Mouse (Mus musculus) thymus, postnatal 36 days (tissue): Measurements from ENCODE around the gene Tshz2.

Experiments
- DNase-seq, 2 experiments: peaks; one replicate each; pipeline ENCODE4 v3.0.0; 2022; ENCODE audit warnings: mixed read lengths in 2 of 2

Tshz2 gene

DNA sequence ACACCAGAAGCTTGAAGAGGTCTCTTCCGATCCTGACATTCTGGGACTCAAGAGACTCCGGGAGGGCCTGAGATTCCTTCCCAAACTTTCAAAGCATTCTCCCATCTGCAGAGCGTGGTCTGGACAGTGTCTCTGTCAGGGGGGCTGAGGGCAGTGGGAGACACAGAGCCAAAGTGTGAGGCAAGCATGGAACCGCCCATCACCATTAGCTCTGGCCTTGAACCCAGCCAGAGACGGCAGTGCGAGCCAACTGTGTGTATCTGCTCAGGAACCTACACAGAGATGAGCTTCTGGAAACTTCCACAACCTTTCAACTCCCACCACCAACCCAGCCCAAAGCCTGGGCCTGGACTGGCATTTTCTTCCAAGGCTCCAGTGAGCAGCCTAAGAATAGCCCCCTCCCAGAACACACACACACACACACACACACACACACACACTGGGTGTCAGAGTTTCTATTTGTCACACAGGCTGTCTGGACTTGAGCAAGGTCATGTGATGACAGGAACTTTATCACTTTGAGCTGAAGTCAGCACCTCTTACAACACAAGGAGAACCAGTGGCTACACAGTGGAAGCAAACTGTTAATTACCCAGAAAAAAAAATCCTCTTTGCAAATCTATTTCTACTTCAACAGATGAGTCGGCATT, 67.2 kb downstream of the Tshz2 start:
- no peak for DNase-seq

DNA sequence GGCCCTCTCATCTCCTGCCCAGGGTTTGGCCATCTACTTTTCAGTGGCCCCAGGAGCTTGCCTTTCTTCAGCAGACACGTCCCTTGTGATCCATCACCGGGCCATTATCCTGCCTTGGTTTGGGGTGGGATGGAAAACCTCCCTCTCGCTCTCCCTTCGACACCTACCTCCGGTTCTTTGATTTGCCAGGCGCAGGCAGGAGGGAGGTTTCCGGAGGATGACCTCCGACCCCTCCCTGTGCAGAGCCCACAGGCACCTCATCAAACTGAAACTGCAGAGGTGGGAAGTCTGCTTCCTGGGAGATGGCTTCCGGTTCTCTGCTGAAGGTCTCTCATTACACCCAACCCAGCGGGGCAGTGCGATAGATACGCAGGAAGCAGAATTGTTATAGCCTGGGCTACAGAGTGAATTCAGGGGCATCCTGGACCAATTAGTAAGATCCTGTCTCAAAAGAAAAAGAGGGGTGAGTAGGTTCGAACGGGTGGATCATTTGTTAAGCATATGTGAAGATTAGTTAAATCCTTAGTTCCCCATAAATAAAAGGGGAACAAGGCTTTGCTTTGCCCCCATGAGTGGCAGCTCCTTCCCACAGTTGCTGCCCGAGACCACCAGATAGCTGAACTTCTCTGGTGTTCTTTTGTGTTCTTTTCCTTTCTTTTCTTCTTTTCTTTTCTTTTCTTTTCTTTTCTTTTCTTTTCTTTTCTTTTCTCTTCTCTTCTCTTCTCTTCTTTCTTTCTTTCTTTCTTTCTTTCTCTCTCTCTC, 70.1 kb downstream of the Tshz2 start:
- DNase-seq = no peak

DNA sequence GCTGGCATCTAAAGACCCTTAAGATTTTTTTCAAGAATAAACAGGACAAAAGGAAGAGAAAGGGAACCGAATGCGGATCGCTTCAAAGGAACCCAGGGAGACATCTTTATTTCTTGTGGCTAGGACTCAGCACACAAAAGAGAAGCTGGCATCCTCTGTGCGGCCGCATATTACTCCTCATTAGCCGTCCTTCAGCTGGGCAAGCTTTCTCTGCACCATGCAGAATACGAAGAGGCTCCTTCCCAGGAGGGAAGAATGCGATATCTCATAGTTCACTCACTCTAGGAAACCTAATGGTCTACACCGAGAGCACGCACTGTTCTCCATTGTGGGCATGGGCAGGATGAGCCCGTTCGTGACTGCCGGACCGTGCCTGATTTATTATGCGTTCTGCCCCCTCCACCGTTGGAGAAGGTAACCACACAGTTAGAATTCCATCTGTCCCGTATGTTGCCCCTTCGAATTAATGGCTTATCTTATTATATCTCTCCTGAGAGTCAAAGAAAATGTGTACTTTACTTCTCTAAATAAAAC, 89.0 kb downstream of the Tshz2 start:
- no peak for DNase-seq

DNA sequence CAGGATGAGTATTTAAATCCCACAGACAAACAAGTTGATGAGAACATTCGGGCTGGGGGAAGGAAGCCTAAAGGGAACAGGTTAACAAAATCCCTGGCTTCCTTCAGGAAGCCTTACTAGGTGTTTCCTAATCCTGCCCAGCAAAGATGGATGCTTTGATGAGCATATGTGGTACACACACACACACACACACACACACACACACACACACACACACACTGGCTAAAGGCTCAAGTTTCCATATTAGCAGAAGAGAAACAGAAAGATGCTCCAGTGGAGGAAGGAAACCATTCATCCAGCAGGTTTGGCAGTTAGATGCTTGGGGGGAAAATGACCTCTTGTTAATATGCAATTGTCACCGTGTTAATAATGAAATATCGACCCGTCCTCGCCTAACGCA, 89.5 kb downstream of the Tshz2 start:
- DNase-seq = no peak

DNA sequence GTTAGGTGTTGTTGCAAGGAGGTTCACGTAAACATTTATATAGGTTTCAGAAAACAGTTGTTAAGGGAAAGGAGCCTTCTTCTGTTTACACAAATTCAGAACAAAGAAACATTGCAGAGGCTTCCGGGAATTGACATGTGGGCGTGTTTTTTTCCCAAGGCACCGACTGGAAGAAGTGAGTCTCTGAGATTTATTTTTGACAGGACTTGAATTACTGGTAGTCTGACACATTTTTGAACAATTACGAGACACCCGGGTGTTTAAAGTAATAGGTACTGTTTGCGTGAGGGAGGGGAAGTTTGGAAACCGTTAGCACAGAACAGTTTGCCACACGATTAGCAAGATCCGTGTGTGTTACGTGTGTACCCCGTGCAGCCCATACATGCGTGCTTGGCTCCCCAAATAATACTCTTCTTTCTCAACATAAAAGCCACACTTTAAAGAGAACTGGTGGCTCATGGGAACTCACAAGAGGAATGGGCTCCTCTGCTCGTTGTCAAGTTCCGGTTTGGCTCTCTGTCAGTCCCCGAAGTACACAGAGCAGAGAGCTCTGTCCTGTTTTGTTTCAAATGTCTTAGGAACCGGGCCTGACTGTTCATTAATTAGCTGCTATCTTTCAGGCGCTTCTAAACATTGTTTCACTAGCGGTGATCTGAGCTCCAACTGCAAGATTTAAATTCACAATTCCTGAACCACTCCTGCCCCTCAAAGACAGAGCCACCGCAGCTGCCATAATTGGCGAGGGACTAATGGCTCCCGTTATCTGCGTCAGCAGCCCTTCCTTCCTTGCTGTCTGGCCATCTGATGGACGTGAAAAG, 91.0 kb downstream of the Tshz2 start:
- DNase-seq = no peak

DNA sequence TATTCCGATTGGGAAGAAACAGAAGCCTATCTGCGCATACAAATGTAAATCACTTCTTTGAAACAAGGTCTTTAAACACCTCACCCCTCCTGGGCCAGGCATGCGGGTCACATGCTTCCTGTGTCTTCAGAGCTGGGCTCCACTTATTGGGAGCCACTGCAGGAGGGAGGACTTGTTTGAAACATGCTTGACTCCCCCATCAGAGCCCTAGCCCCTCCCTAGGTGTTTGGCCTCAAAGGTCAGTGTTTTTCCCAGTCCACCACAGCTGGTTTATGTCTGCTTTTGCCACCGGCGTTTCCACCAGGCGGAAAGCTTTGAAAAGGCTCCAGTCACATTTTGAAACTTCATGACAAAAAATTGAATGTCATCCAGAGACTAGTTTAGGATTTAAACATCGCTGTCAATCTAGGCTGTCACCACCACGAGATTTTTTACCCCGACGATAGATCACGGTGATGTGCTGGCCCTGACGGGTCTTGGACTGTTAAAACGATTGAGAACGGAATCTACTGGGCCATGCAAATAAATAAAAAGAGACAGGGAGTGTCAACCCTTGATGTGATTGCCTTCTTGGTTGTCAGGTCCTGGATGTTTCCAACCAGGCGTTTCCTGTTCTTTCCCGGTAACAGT, 96.0 kb downstream of the Tshz2 start:
- no peak for DNase-seq

DNA sequence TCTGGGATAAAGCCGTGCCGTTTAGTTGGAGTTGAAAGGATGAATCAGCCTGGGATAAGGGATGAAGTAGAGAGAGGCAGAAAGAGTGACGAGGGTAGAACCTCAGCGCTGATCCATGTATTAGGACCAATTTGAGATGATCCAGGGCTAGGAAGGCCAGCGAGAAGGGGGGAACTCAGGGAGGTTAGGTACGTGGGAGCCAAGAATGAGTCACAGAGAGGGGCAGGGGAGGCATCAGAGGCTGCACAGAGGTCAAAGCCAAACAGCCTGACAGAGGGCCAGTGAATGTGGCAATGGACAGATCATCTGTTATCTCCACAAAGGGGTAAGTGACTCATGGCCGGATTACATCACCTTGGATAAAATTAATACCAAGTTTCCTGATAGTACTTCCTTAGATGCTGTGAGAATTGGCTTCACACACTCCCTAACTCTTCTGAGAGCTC, 97.8 kb downstream of the Tshz2 start:
- no peak for DNase-seq

DNA sequence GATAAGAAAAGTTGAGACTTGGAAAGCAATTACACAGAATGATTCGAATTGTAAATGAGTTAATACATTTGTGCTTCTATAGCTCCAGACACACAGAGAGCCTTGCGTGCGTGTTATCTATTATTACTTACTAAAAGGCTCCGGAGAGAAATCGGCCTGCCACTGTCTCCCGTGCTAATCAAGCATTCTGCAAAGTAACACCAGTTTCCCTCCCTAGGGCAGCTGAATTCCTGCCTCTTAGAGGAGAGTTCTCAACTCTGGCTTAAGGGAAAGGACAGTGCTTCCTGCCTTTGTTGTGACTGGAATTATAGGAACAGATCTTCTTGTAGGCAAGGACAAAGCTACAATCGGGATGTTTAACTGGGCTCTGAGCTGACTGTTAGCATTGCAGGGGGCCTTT, 101.2 kb downstream of the Tshz2 start:
- no peak for DNase-seq

DNA sequence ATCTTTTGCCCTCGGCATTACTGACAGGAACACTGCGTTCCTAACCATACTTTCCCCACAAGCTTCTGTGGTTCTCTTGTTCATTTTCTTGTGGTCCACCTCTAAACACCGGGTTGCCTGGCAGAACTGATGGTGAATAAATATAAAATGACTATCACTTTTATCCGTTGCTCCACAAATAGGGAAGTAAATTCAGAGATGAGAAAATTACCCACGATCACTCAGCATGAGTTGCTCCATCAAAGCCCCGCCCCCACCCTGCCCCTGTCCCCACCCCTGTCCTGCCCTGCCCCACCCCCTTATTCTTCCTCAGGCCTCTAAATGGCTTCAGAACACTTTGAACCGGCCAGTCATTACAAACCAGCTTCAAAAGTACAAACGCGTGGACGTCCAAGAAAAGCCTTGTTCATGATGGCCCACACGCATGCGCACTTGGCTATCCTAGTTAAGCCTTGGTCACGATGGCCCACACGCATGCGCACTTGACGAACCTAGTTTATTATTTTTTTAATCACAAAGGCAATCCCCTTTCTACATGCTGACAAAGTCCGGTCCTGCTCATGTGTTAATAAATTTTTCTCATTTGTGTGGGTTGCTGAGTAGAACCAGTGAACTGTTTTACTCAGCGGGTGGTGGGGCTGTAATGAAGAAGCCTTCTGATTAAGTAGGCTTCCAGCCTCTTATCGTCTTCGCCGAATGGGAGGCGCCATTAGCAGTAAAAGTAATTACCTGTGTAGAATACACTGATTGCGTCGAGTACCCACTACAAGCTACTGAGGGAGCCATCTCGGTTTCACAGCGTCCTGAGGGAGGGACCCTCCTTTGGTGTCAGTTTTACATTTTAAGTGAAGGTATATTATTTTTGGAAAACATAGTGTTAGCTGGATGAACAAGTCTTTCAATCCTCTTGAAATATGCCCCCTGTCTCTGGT, 102.9 kb downstream of the Tshz2 start:
- DNase-seq = no peak

DNA sequence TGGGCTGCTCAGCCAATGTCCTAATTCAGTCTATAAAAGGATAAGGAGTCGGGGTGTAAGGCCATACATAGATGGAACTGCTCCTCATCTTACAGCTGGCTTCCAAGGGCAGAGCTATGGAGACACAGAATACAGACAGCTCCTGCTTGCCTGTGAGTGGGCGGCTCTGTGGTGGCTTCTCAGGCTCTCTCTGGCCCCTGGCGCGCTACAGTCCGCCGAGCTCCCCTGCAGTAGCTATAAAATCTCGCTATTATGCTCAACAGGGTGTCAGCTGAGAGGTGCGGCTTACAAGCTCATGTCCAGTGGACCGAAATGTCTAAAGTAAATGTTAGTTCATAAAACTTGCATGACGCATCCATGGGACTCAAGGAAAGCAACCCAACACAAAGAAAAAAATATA, 108.2 kb downstream of the Tshz2 start:
- no peak for DNase-seq

DNA sequence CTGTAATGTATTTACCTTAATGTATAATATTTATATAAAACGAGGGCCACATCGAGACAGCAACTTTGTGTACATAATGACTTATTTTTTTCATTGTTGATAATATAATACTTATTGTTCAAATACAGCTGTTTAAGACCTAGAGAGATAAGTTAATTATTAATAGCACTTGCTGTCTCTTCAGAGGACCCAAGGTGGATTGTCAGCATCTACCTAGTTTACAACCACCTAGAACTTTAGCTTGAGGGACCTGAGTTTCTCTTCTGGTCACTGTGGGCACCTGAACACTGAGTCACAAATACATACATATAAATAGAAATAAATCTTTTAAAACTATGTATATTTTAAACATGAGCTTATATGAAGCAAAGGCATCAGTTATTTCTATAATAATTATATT, 110.0 kb downstream of the Tshz2 start:
- DNase-seq = no peak

DNA sequence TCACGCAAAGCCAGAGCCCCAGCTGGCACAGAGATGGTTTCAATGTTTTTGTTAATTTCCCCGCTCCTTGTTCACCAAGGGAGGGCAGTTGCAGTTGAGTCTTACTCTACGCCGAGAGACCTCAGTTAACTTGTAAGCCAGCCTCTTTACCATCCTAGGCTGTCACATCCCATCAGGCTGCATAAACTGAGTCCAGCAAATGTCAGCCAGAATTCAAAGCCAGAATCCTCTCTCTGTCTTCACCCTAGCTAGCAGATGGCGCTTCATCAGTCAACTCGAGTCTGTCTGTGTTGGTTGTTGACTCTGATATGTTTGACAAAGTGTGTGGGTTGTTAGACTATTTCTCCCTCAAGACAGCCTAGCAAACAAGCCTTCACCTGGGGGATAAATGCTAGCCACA, 110.5 kb downstream of the Tshz2 start:
- DNase-seq = no peak

DNA sequence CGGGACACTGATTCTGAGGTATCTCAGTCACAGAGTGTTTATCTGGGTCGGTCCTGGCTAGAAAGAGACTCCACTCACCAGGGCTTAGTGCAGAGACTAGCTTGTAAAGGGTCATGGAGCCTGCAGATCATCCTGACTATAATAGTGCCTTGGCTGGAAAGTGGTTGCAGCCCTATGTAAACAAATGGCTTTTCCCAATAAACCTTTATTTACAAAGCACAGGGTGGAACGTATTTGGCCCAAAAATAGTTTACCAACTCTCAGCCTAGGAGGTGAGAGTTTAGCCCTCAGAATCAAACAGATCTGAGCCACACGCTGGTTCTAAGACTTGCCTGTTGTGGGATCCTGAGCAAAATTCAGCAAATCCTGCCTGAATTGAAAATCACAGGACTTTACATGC, 111.1 kb downstream of the Tshz2 start:
- no peak for DNase-seq

DNA sequence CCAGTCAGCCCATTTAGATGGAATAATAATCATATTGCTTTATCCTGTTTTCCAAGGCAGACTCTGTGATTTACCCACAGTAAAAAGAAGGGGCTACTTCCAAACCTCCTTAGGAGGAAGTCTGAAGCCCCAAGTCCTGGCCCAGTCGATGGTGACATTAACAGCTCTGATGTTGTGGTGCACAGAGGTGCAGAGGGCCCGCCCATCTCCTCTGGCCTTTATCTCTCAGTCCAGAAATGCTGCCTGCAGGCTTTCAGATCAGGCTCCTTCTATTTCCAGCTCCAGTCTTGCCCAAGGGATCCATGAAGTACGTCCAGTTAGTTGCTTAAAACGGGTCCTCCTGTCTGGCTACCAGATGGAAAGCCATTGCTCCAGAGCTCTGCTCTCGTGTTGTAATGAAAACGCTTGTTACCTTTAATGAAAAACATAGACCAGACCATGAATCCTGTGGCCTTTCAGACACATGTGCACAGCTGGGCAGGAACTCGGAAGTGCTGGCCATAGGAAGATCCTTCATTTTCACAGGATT, 114.4 kb downstream of the Tshz2 start:
- DNase-seq = no peak

DNA sequence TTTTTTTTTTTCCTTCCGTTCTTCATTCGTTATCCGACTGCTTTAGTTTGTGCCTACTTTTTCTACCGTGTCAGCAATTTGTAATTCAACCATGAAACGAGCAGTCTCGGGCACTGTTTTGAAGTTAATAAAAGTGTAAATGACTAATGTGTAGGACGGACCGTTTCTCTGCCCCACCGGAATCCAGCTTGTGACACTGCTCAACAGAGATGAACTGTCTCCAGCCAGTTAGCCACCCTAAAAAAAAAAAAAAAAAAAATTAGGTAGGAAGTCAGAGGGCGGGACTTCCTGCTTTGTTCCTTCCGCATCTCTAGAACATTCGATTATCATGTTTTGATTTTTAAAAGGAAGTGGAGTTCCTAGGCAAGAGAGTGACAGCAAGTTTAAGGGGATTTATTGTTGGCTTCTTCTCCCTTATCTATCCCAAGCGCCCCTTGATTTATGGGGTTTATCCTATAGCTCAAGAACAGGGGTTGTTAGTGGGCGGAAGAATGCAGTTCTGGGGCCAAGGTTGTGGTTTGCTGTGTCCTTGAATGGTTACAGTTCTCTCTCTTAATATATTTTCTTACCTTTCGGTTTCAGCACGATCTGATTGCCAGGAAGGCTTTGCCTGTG, 116.6 kb downstream of the Tshz2 start:
- DNase-seq = no peak

DNA sequence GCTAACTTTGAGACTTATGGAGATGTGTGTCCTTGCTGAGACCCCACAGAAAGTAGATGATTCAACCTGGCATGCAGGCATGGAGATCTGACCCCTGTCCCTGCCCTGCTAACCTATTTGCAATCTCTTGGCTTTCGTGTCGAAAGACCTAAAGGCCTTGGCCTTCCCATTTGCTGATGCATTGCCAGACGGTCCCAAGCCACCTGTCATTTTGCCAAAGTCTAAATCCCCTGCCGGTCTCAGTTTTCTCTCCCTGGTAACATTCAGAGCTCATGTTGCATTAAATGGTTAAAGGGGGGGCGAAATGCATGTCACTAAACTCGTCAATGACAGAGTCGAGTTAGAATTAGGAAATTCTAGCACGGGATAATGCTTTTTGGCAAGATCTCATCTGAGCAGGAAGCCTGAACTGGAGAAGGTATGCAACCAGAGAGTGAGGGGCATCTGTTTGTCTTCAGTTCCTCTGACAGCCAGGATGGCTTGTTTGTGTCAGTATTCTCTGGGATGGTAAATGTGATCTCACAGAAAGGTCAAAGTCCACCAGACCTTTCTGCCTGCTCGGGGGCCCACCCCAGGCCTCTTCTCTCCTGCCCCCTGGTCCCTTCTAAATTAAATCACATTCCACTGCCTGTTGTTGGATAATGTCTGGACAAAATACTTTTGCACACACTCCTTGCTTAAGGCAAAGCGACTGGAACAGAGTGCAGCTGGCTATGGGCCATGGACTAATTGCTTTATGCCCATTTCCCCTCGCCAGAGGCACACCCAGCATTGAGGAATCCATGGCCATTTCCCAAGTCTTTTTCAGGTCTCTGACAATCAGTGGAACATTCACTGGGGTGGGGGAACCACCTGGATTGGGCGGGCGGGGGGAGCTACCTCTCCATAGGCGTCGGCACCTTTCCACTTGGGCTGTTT, 118.0 kb downstream of the Tshz2 start:
- no peak for DNase-seq

DNA sequence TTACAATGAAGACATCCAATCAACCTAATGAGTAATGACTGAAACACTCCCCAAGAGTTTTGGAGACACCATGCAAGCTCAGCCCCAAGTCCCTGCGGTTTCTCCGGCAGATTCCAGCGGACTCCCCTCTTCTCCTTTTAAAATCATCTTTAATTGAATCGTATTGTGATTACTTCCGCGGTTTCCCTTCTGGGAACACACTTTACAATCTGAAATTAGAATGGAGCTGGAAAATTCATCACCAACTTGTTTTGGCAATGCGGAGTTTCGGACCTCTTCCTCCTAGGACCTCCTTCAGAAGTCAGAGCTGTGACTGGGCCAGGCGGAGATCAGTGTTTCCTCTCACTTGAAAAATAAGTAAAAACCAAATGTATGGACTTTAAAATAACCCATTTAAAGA, 119.3 kb downstream of the Tshz2 start:
- DNase-seq = no peak

DNA sequence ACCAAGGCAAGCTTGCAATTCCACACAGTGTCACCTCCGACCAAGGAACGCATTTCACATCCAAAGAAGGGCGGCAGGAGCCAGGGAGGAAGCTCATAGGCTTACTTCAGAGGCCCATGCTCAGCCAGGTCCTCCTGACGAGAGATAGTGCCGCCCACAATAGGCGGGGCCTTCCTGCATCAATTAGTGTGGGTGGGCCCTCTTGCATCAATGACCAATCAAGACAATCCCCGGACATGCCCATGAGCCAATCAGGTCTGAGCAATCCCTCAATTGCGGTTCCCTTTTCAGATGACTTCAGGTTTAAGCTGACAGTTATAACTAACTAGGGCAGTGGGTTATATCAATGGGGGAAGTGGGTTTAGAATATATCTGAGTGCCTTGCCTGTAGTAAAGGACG, 120.6 kb downstream of the Tshz2 start:
- DNase-seq = no peak

DNA sequence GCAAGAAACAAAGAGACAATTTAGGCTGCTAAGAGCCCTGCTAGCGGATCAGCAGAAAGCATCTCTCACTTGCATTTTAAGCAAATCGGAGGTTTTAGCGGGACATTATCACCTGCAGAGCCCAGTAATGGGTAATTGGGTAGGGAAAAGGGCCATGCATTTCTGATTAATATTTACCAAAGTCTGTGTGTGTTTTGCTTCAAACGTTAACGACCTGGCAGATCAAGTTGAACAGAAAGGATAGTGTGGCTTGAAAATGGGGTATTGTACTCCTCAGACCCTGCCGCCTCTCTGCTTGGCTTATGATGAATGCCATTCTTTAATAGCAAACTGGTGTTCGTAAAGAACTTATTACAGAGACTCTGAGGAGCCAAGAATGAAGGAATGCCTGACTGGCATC, 122.3 kb downstream of the Tshz2 start:
- DNase-seq = no peak

DNA sequence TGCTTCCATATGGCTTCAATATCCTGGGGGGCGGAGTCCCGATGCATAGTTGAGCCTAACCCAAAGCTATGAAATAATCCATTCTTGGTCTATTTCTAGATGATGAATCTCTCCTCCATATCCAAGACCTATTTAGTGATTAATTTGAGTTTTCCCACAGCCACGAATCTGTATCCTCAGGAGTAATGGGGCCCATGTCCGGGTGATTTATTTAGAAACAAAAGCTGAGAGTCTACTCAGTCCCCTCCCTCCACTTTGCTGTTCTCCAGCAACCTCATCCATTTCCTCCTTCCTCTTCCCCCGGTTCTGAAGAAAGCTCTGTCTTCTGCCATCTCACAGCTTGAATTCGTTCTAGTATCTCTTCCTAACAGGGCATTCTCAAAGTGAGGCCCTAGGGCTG, 125.3 kb downstream of the Tshz2 start:
- no peak for DNase-seq
